Mouse (Mus musculus): ENCODE results near the gene Slc38a4. TPM values are rescaled to one million over a fixed set of nuclear protein-coding genes. Genes with fewer than 3 reads are reported as not detected.

Slc38a4 gene
- polyA plus RNA-seq, 1 experiment: 0.04 TPM

- Histone ChIP-seq H3ac (ENCODE audit: control insufficient read depth, insufficient read length) (no peak overlapping the region), H3K4me2 (ENCODE audit: low read depth) (no peak overlapping the region), H3K36me3 (ENCODE audit: control insufficient read depth, insufficient read depth) (no peaks in the 10 kb centered on the region), H3K4me3 (no peak overlapping the region), H3K27me3 (ENCODE audit: control insufficient read depth, insufficient read depth, insufficient read length) (no peaks in the 10 kb centered on the region), H3K79me2 (ENCODE audit: control insufficient read depth, insufficient read depth) (no peaks in the 10 kb centered on the region)
- TF ChIP-seq SRF (IDR thresholded peaks at IDR 0.05; ENCODE audit: control insufficient read depth, insufficient read length, low read depth) (no peak), E2F4 (IDR thresholded peaks at IDR 0.05; ENCODE audit: insufficient read depth) (no peak), TCF3 (IDR thresholded peaks at IDR 0.05; ENCODE audit: insufficient read length, low read depth) (no peak), MYOD1 (IDR thresholded peaks at IDR 0.05; ENCODE audit: control insufficient read depth in 1 of 3, insufficient read length in 2 of 3, low read depth in 2 of 3) (no peak), REST (IDR thresholded peaks at IDR 0.05; ENCODE audit: insufficient read depth, insufficient read length) (no peak), TCF12 (IDR thresholded peaks at IDR 0.05; ENCODE audit: insufficient read depth, poor library complexity, severe bottlenecking) (no peak), MYOG (IDR thresholded peaks at IDR 0.05; ENCODE audit: control insufficient read depth in 1 of 3, insufficient read depth in 1 of 3, insufficient read length in 2 of 3, low read depth in 2 of 3) (no peak), MAX (IDR thresholded peaks at IDR 0.05; ENCODE audit: low read depth) (no peak), USF1 (IDR thresholded peaks at IDR 0.05; ENCODE audit: low read depth) (no peak), CEBPB (IDR thresholded peaks at IDR 0.05; ENCODE audit: insufficient read depth, poor library complexity, severe bottlenecking) (no peak), POLR2AphosphoS2 (IDR thresholded peaks at IDR 0.05; ENCODE audit: insufficient read length, low read depth) (no peak), POLR2A (IDR thresholded peaks at IDR 0.05; ENCODE audit: insufficient read length, low read depth) (no peak)
Observed at GRCm38 (mm10) chr15:96963318-96963717, 92.4 kb downstream of the Slc38a4 start.

- TF ChIP-seq POLR2A (IDR thresholded peaks at IDR 0.05; ENCODE audit: insufficient read length, low read depth): no peak
- no peak for TF ChIP-seq MAX (IDR thresholded peaks at IDR 0.05; ENCODE audit: low read depth)
- no peak for TF ChIP-seq CEBPB (IDR thresholded peaks at IDR 0.05; ENCODE audit: insufficient read depth, poor library complexity, severe bottlenecking)
- no peak for TF ChIP-seq USF1 (IDR thresholded peaks at IDR 0.05; ENCODE audit: low read depth)
- Histone ChIP-seq H3ac (ENCODE audit: control insufficient read depth, insufficient read length) (no peak overlapping the region), H3K4me2 (ENCODE audit: low read depth) (no peak overlapping the region), H3K27me3 (ENCODE audit: control insufficient read depth, insufficient read depth, insufficient read length) (no peaks in the 10 kb centered on the region), H3K36me3 (ENCODE audit: control insufficient read depth, insufficient read depth) (no peaks in the 10 kb centered on the region), H3K4me3 (no peak overlapping the region), H3K79me2 (ENCODE audit: control insufficient read depth, insufficient read depth) (no peaks in the 10 kb centered on the region)
Observed at GRCm38 (mm10) chr15:96960343-96960742, 95.4 kb downstream of the Slc38a4 start.

- Histone ChIP-seq H3K27me3 (ENCODE audit: control insufficient read depth, insufficient read depth, insufficient read length) (no peaks in the 10 kb centered on the region), H3K4me2 (ENCODE audit: low read depth) (no peak overlapping the region), H3K36me3 (ENCODE audit: control insufficient read depth, insufficient read depth) (no peaks in the 10 kb centered on the region), H3ac (ENCODE audit: control insufficient read depth, insufficient read length) (no peak overlapping the region), H3K4me3 (no peak overlapping the region), H3K79me2 (ENCODE audit: control insufficient read depth, insufficient read depth) (no peaks in the 10 kb centered on the region)
- no peak for TF ChIP-seq CEBPB (IDR thresholded peaks at IDR 0.05; ENCODE audit: insufficient read depth, poor library complexity, severe bottlenecking)
- no peak for TF ChIP-seq USF1 (IDR thresholded peaks at IDR 0.05; ENCODE audit: low read depth)
- TF ChIP-seq MYOG (IDR thresholded peaks at IDR 0.05; ENCODE audit: control insufficient read depth in 1 of 3, insufficient read depth in 1 of 3, insufficient read length in 2 of 3, low read depth in 2 of 3): no peak
- TF ChIP-seq TCF3 (IDR thresholded peaks at IDR 0.05; ENCODE audit: insufficient read length, low read depth): no peak
- no peak for TF ChIP-seq MAX (IDR thresholded peaks at IDR 0.05; ENCODE audit: low read depth)
- no peak for TF ChIP-seq POLR2AphosphoS2 (IDR thresholded peaks at IDR 0.05; ENCODE audit: insufficient read length, low read depth)
- TF ChIP-seq TCF12 (IDR thresholded peaks at IDR 0.05; ENCODE audit: insufficient read depth, poor library complexity, severe bottlenecking): no peak
- TF ChIP-seq POLR2A (IDR thresholded peaks at IDR 0.05; ENCODE audit: insufficient read length, low read depth): no peak
- TF ChIP-seq MYOD1 (IDR thresholded peaks at IDR 0.05; ENCODE audit: control insufficient read depth in 1 of 3, insufficient read length in 2 of 3, low read depth in 2 of 3): no peak
- no peak for TF ChIP-seq SRF (IDR thresholded peaks at IDR 0.05; ENCODE audit: control insufficient read depth, insufficient read length, low read depth)
- TF ChIP-seq REST (IDR thresholded peaks at IDR 0.05; ENCODE audit: insufficient read depth, insufficient read length): no peak
Observed at GRCm38 (mm10) chr15:96959247-96959646, 96.5 kb downstream of the Slc38a4 start.

- H3K27me3 ChIP-seq (ENCODE audit: control insufficient read depth, insufficient read depth, insufficient read length): no peaks in the 10 kb centered on the region
- no peak overlapping the region for H3K4me2 ChIP-seq (ENCODE audit: low read depth)
- H3ac ChIP-seq (ENCODE audit: control insufficient read depth, insufficient read length): no peak overlapping the region
- TF ChIP-seq USF1 (IDR thresholded peaks at IDR 0.05; ENCODE audit: low read depth) (no peak), POLR2AphosphoS2 (IDR thresholded peaks at IDR 0.05; ENCODE audit: insufficient read length, low read depth) (no peak), MAX (IDR thresholded peaks at IDR 0.05; ENCODE audit: low read depth) (no peak), MYOD1 (IDR thresholded peaks at IDR 0.05; ENCODE audit: control insufficient read depth in 1 of 3, insufficient read length in 2 of 3, low read depth in 2 of 3) (no peak), TCF3 (IDR thresholded peaks at IDR 0.05; ENCODE audit: insufficient read length, low read depth) (no peak), E2F4 (IDR thresholded peaks at IDR 0.05; ENCODE audit: insufficient read depth) (no peak)
- H3K36me3 ChIP-seq (ENCODE audit: control insufficient read depth, insufficient read depth): no peaks in the 10 kb centered on the region
- H3K4me3 ChIP-seq: no peak overlapping the region
- no peaks in the 10 kb centered on the region for H3K79me2 ChIP-seq (ENCODE audit: control insufficient read depth, insufficient read depth)
Observed at GRCm38 (mm10) chr15:96956699-96957098, 99.1 kb downstream of the Slc38a4 start.

- TF ChIP-seq REST (IDR thresholded peaks at IDR 0.05; ENCODE audit: insufficient read depth, insufficient read length) (no peak), MYOD1 (IDR thresholded peaks at IDR 0.05; ENCODE audit: control insufficient read depth in 1 of 3, insufficient read length in 2 of 3, low read depth in 2 of 3) (no peak), POLR2AphosphoS2 (IDR thresholded peaks at IDR 0.05; ENCODE audit: insufficient read length, low read depth) (no peak)
- H3K27me3 ChIP-seq (ENCODE audit: control insufficient read depth, insufficient read depth, insufficient read length): no peaks in the 10 kb centered on the region
- no peak overlapping the region for H3K4me2 ChIP-seq (ENCODE audit: low read depth)
- H3K79me2 ChIP-seq (ENCODE audit: control insufficient read depth, insufficient read depth): no peaks in the 10 kb centered on the region
- no peak overlapping the region for H3ac ChIP-seq (ENCODE audit: control insufficient read depth, insufficient read length)
- no peaks in the 10 kb centered on the region for H3K36me3 ChIP-seq (ENCODE audit: control insufficient read depth, insufficient read depth)
- no peak overlapping the region for H3K4me3 ChIP-seq
Observed at GRCm38 (mm10) chr15:96954389-96954788, 101.4 kb downstream of the Slc38a4 start.

Measured in myocyte (in vitro differentiated cells).